Comparison of ENCODE assay signal across 9 mouse cellular contexts in genomic region chr2:91476251-91476661, GRCm38 (mm10). TPM values are rescaled to one million over a fixed set of nuclear protein-coding genes. Genes with fewer than 3 reads are reported as not detected.
DNase-seq lines count a peak whose midpoint lies in the region; ATAC-seq and TF ChIP-seq lines count a peak whose summit lies in the region.
"Had no signal": no experiment of that assay in that cellular context is flagged by ENCODE, and none has a peak within 500 bp of the region (broad histone marks: within the 10 kb centered on the region; RNA-seq: fewer than 3 reads in every experiment).

No protein-coding gene starts in this region.

- peak; percentile 54 for DNase-seq in hindbrain, postnatal 0 days (ENCODE audit: low spot score)
- peak; percentile 82 for DNase-seq in 3T3-L1 (ENCODE audit: low read depth, low spot score)
- no peak for DNase-seq in embryonic facial prominence, embryonic 10.5 days (ENCODE audit: low spot score)
- DNase-seq in heart, postnatal 25 days (ENCODE audit: low spot score) = peak; percentile 46
- DNase-seq in urinary bladder, adult 18-20 months (ENCODE audit: low spot score in 2 of 2) = no peak
- DNase-seq in spleen, postnatal 4 days (ENCODE audit: low spot score in 2 of 2) = no peak

- no peak for TF ChIP-seq CTCF in hindbrain, postnatal 0 days (IDR thresholded peaks at IDR 0.05; ENCODE audit: low read depth)

- 0 out of 2 replicates have a peak overlapping the region, but pooled peaks have one; percentile 32 for H3K27ac ChIP-seq in hindbrain, postnatal 0 days
- H3K27ac ChIP-seq in hindbrain, embryonic 13.5 days = no peak overlapping the region; the same call in 1 of the 2 replicates
- H3K27ac ChIP-seq in embryonic facial prominence, embryonic 10.5 days (replicated peaks) = peak overlapping the region; percentile 42; the same call in 1 of the 2 replicates
- H3K27ac ChIP-seq: limb, embryonic 12.5 days had no signal

- no peaks in the 10 kb centered on the region for H3K36me3 ChIP-seq in hindbrain, postnatal 0 days (ENCODE audit: insufficient read depth, low read length)
- peaks cover 5% of the 10 kb centered on the region for H3K36me3 ChIP-seq in hindbrain, embryonic 13.5 days
- peaks cover 95% of the 10 kb centered on the region for H3K36me3 ChIP-seq in embryonic facial prominence, embryonic 10.5 days (replicated peaks)

- H3K9ac ChIP-seq in hindbrain, postnatal 0 days (replicated peaks; ENCODE audit: low read length) = no peak overlapping the region
- no peak overlapping the region for H3K9ac ChIP-seq in hindbrain, embryonic 13.5 days
- H3K9ac ChIP-seq: limb, embryonic 12.5 days had no signal

- 57% methylated on average over 17 of the region's 17 CpGs for WGBS in hindbrain, postnatal 0 days
- WGBS in hindbrain, embryonic 13.5 days = 81% methylated on average over 17 of the region's 17 CpGs
- 82% methylated on average over 17 of the region's 17 CpGs for WGBS in embryonic facial prominence, embryonic 10.5 days

- peak; percentile 46; the same call in 1 of the 2 replicates for ATAC-seq in hindbrain, postnatal 0 days
- ATAC-seq in hindbrain, embryonic 13.5 days (ENCODE audit: low FRiP score) = no peak
- ATAC-seq in inflammation-experienced regulatory T-cells, adult 6 months = no peak

- intact Hi-C loops in heart, postnatal 25 days (cut with DNase I) = no loop called here

- H3K4me1 ChIP-seq in hindbrain, postnatal 0 days (ENCODE audit: insufficient read depth, low read length) = no peaks in the 10 kb centered on the region
- peaks cover 6% of the 10 kb centered on the region for H3K4me1 ChIP-seq in hindbrain, embryonic 13.5 days (replicated peaks)
- H3K4me1 ChIP-seq in embryonic facial prominence, embryonic 10.5 days = peaks cover 24% of the 10 kb centered on the region
- H3K4me1 ChIP-seq: limb, embryonic 12.5 days had no signal

- no peaks in the 10 kb centered on the region for H3K27me3 ChIP-seq in hindbrain, postnatal 0 days (ENCODE audit: insufficient read depth, low read length)
- H3K27me3 ChIP-seq in hindbrain, embryonic 13.5 days = no peaks in the 10 kb centered on the region
- H3K27me3 ChIP-seq in embryonic facial prominence, embryonic 10.5 days (replicated peaks; ENCODE audit: low read depth, poor library complexity, severe bottlenecking) = no peaks in the 10 kb centered on the region
- H3K27me3 ChIP-seq: limb, embryonic 12.5 days had no signal

- H3K4me3 ChIP-seq in hindbrain, postnatal 0 days (ENCODE audit: low read length) = no peak overlapping the region
- H3K4me3 ChIP-seq in hindbrain, embryonic 13.5 days = no peak overlapping the region
- H3K4me3 ChIP-seq in embryonic facial prominence, embryonic 10.5 days = no peak overlapping the region; the same call in 1 of the 2 replicates
- H3K4me3 ChIP-seq: limb, embryonic 12.5 days had no signal

- H3K4me2 ChIP-seq in hindbrain, postnatal 0 days (ENCODE audit: low read depth, low read length) = no peak overlapping the region
- no peak overlapping the region for H3K4me2 ChIP-seq in hindbrain, embryonic 13.5 days
- H3K4me2 ChIP-seq: limb, embryonic 12.5 days had no signal

- H3K9me3 ChIP-seq in hindbrain, postnatal 0 days (ENCODE audit: low read length) = no peaks in the 10 kb centered on the region
- no peaks in the 10 kb centered on the region for H3K9me3 ChIP-seq in hindbrain, embryonic 13.5 days
- H3K9me3 ChIP-seq in embryonic facial prominence, embryonic 10.5 days = no peaks in the 10 kb centered on the region
- H3K9me3 ChIP-seq: limb, embryonic 12.5 days had no signal

RNA-seq across cellular contexts. Expression of gene Lrp4, which starts 18.9 kb away (rescaled TPM):
- total RNA-seq in hindbrain, postnatal 0 days (2014; rRNA removed) = 28.0 and 28.4 TPM in 2 replicates
- polyA plus RNA-seq in hindbrain, postnatal 0 days (2015; fragmentation: Nextera tagmentation; extraction: Ambion mirVana) = 4.9 and 6.7 TPM in 2 replicates
- polyA plus RNA-seq in hindbrain, embryonic 13.5 days (2015; fragmentation: Nextera tagmentation; extraction: Ambion mirVana) = 4.3 and 5.0 TPM in 2 replicates
- polyA plus RNA-seq in embryonic facial prominence, embryonic 10.5 days (2016; fragmentation: Nextera tagmentation; extraction: Ambion mirVana) = 8.3 and 8.4 TPM in 2 replicates
- 10 to 100 TPM in 1 of 2 experiments, 1 to 10 TPM in 1; 9.7 to 12.0 TPM for total RNA-seq in heart, postnatal 25 days (2021)
- polyA plus RNA-seq in inflammation-experienced regulatory T-cells, adult 6 months (2017; shearing (Covaris generic)) = under 1 TPM in 2 of 3 experiments, not detected in 1; 0.13 to 0.17 TPM

RNA-seq across cellular contexts. Expression of gene 1110051M20Rik, which starts 31.8 kb away (rescaled TPM):
- 152 and 175 TPM in 2 replicates for total RNA-seq in hindbrain, postnatal 0 days (2014; rRNA removed)
- 136 and 141 TPM in 2 replicates for polyA plus RNA-seq in hindbrain, postnatal 0 days (2015; fragmentation: Nextera tagmentation; extraction: Ambion mirVana)
- 147 and 155 TPM in 2 replicates for polyA plus RNA-seq in hindbrain, embryonic 13.5 days (2015; fragmentation: Nextera tagmentation; extraction: Ambion mirVana)
- 75.3 and 76.9 TPM in 2 replicates for polyA plus RNA-seq in embryonic facial prominence, embryonic 10.5 days (2016; fragmentation: Nextera tagmentation; extraction: Ambion mirVana)
- total RNA-seq in heart, postnatal 25 days (2021) = 10 to 100 TPM in 1 of 2 experiments, 1 to 10 TPM in 1; 7.0 to 14.0 TPM
- 10 to 100 TPM; 21.0 to 50.3 (median 48.7) TPM for polyA plus RNA-seq in inflammation-experienced regulatory T-cells, adult 6 months (2017; shearing (Covaris generic))

RNA-seq across cellular contexts. Expression of gene Ckap5, which starts 50.3 kb away (rescaled TPM):
- total RNA-seq in hindbrain, postnatal 0 days (2014; rRNA removed) = 101 and 104 TPM in 2 replicates
- 103 and 109 TPM in 2 replicates for polyA plus RNA-seq in hindbrain, postnatal 0 days (2015; fragmentation: Nextera tagmentation; extraction: Ambion mirVana)
- polyA plus RNA-seq in hindbrain, embryonic 13.5 days (2015; fragmentation: Nextera tagmentation; extraction: Ambion mirVana) = 132 and 140 TPM in 2 replicates
- polyA plus RNA-seq in embryonic facial prominence, embryonic 10.5 days (2016; fragmentation: Nextera tagmentation; extraction: Ambion mirVana) = 137 and 141 TPM in 2 replicates
- 10 to 100 TPM; 45.0 to 49.6 TPM for total RNA-seq in heart, postnatal 25 days (2021)
- 10 to 100 TPM; 47.0 to 82.9 (median 47.1) TPM for polyA plus RNA-seq in inflammation-experienced regulatory T-cells, adult 6 months (2017; shearing (Covaris generic))

Comparison
In these comparisons a context has a peak if more than half of its experiments do, and no peak if none do; other contexts are left out.
1. DNase-seq: peak in hindbrain, postnatal 0 days (single experiment), 3T3-L1 (single experiment) and heart, postnatal 25 days (single experiment); none in embryonic facial prominence, embryonic 10.5 days (single experiment), urinary bladder, adult 18-20 months (0 of 2) and spleen, postnatal 4 days (0 of 2).